8 mouse cellular contexts compared by ENCODE assay signal in genomic region chr3:152209177-152209966, GRCm38 (mm10). TPM values are rescaled to one million over a fixed set of nuclear protein-coding genes. Genes with fewer than 3 reads are reported as not detected.
DNase-seq lines count a peak whose midpoint lies in the region; ATAC-seq and TF ChIP-seq lines count a peak whose summit lies in the region.

No protein-coding gene starts in this region.

- peak overlapping the region; percentile 64 for H3K4me2 ChIP-seq in forebrain, embryonic 15.5 days (replicated peaks)
- H3K4me2 ChIP-seq in intestine, postnatal 0 days (replicated peaks; ENCODE audit: low read depth), result peak overlapping the region; percentile 80

- peak; percentile 47 to 57 for DNase-seq in lung, adult 18-20 months
- DNase-seq in lung, postnatal 4 days, result no peak
- DNase-seq in R1 (ENCODE audit: low read depth, low spot score), result peak; percentile 76
- DNase-seq in layer of hippocampus, adult 9-11 months, result no peak
- no peak for DNase-seq in cerebellum, adult 18-20 months

- H3K9ac ChIP-seq in forebrain, embryonic 15.5 days (replicated peaks), result peak overlapping the region; percentile 100
- H3K9ac ChIP-seq in intestine, postnatal 0 days (ENCODE audit: low read depth, low read length), result peak overlapping the region; percentile 98

- 4% methylated on average over 25 of the region's 25 CpGs for WGBS in forebrain, embryonic 15.5 days
- 2% methylated on average over 25 of the region's 25 CpGs for WGBS in intestine, postnatal 0 days

- no peaks in the 10 kb centered on the region for H3K9me3 ChIP-seq in forebrain, embryonic 15.5 days
- H3K9me3 ChIP-seq in intestine, postnatal 0 days (ENCODE audit: control insufficient read depth), result no peaks in the 10 kb centered on the region

- H3K36me3 ChIP-seq in forebrain, embryonic 15.5 days, result no peaks in the 10 kb centered on the region
- H3K36me3 ChIP-seq in intestine, postnatal 0 days (ENCODE audit: control insufficient read depth, insufficient read depth), result no peaks in the 10 kb centered on the region

- H3K27me3 ChIP-seq in forebrain, embryonic 15.5 days, result no peaks in the 10 kb centered on the region
- no peaks in the 10 kb centered on the region for H3K27me3 ChIP-seq in intestine, postnatal 0 days (replicated peaks; ENCODE audit: control insufficient read depth, insufficient read depth, low read length)

- H3K4me3 ChIP-seq in forebrain, embryonic 15.5 days, result peak overlapping the region; percentile 80
- peak overlapping the region; percentile 91 for H3K4me3 ChIP-seq in intestine, postnatal 0 days (ENCODE audit: low read depth, low read length)

- peak; percentile 39 for ATAC-seq in forebrain, embryonic 15.5 days (replicated peaks)
- ATAC-seq in intestine, postnatal 0 days, result peak; percentile 47
- peak; percentile 29 for ATAC-seq in megakaryocyte progenitor cell, adult 5-6 weeks (replicated peaks; ENCODE audit: poor library complexity)

- peaks cover 32% of the 10 kb centered on the region for H3K4me1 ChIP-seq in forebrain, embryonic 15.5 days
- H3K4me1 ChIP-seq in intestine, postnatal 0 days (replicated peaks; ENCODE audit: control insufficient read depth, insufficient read depth, low read length), result peaks cover 9% of the 10 kb centered on the region; the same call in 1 of the 2 replicates

- H3K27ac ChIP-seq in forebrain, embryonic 15.5 days (replicated peaks), result peak overlapping the region; percentile 100
- peak overlapping the region; percentile 100 for H3K27ac ChIP-seq in intestine, postnatal 0 days (ENCODE audit: low read depth, low read length)

- no peak for TF ChIP-seq CTCF in intestine, postnatal 0 days (IDR thresholded peaks at IDR 0.05; ENCODE audit: low read depth)

RNA-seq across cellular contexts. Expression of gene Dnajb4, which starts 0.7 kb away (rescaled TPM):
- polyA plus RNA-seq in forebrain, embryonic 15.5 days (2015; fragmentation: Nextera tagmentation; extraction: Ambion mirVana), result 29.8 and 35.4 TPM in 2 replicates
- 17.9 and 20.4 TPM in 2 replicates for polyA plus RNA-seq in intestine, postnatal 0 days (2015; fragmentation: Nextera tagmentation; extraction: Ambion mirVana)
- total RNA-seq in megakaryocyte progenitor cell, adult 5-6 weeks (2015), result 37.8 and 37.9 TPM in 2 replicates
- 39.3 and 43.5 TPM in 2 replicates for total RNA-seq in megakaryocyte progenitor cell, adult 5-6 weeks (2017)

RNA-seq across cellular contexts. Expression of gene Fubp1, which starts 0.8 kb away (rescaled TPM):
- 302 and 309 TPM in 2 replicates for polyA plus RNA-seq in forebrain, embryonic 15.5 days (2015; fragmentation: Nextera tagmentation; extraction: Ambion mirVana)
- polyA plus RNA-seq in intestine, postnatal 0 days (2015; fragmentation: Nextera tagmentation; extraction: Ambion mirVana), result 60.6 and 64.8 TPM in 2 replicates
- total RNA-seq in megakaryocyte progenitor cell, adult 5-6 weeks (2015), result 149 and 188 TPM in 2 replicates
- total RNA-seq in megakaryocyte progenitor cell, adult 5-6 weeks (2017), result 204 and 275 TPM in 2 replicates

RNA-seq across cellular contexts. Expression of gene Gipc2, which starts 43.3 kb away (rescaled TPM):
- 1.9 and 2.7 TPM in 2 replicates for polyA plus RNA-seq in forebrain, embryonic 15.5 days (2015; fragmentation: Nextera tagmentation; extraction: Ambion mirVana)
- polyA plus RNA-seq in intestine, postnatal 0 days (2015; fragmentation: Nextera tagmentation; extraction: Ambion mirVana), result 222 and 243 TPM in 2 replicates
- total RNA-seq in megakaryocyte progenitor cell, adult 5-6 weeks (2015), result 0.22 TPM in 1 of 2 replicates, not detected in the other
- total RNA-seq in megakaryocyte progenitor cell, adult 5-6 weeks (2017), result not detected in 2 replicates

RNA-seq across cellular contexts. Expression of gene Nexn, which starts 56.8 kb away (rescaled TPM):
- 2.8 and 3.9 TPM in 2 replicates for polyA plus RNA-seq in forebrain, embryonic 15.5 days (2015; fragmentation: Nextera tagmentation; extraction: Ambion mirVana)
- 30.0 and 30.3 TPM in 2 replicates for polyA plus RNA-seq in intestine, postnatal 0 days (2015; fragmentation: Nextera tagmentation; extraction: Ambion mirVana)
- total RNA-seq in megakaryocyte progenitor cell, adult 5-6 weeks (2015), result not detected in 2 replicates
- total RNA-seq in megakaryocyte progenitor cell, adult 5-6 weeks (2017), result not detected in 2 replicates

Comparison
In these comparisons a context has a peak if more than half of its experiments do, and no peak if none do; other contexts are left out.
1. DNase-seq: peak in lung, adult 18-20 months (2 of 2) and R1 (single experiment); none in lung, postnatal 4 days (0 of 2), layer of hippocampus, adult 9-11 months (single experiment) and cerebellum, adult 18-20 months (0 of 2).
2. RNA of gene Gipc2, which starts 43.3 kb away (polyA plus RNA-seq): 222 to 243 TPM in intestine, postnatal 0 days; 1.9 to 2.7 TPM in forebrain, embryonic 15.5 days; every median in the first group is over 10 times any median in the second.
3. Peak in every context shown above with its lines, with median percentiles within 50 percentile points of each other: ATAC-seq.